Mouse (Mus musculus): ENCODE results near the gene Msrb2. TPM values are rescaled to one million over a fixed set of nuclear protein-coding genes. Genes with fewer than 3 reads are reported as not detected.

Msrb2 gene
- polyA plus RNA-seq, 1 experiment from 2014 or later: 13.3 TPM

- DNase-seq (ENCODE audit: low spot score) (no peak), ATAC-seq (ENCODE audit: insufficient read depth, low FRiP score, low TSS enrichment) (no peak)
- 86% methylated on average over 1 of the region's 1 CpGs for WGBS
Measured at GRCm38 (mm10) chr2:19382206-19382605, 11.0 kb downstream of the Msrb2 start.

GRCm38 (mm10) chr2:19383006-19383405 lies 11.8 kb downstream of the Msrb2 start:
- 47% methylated on average over 4 of the region's 4 CpGs for WGBS

More at GRCm38 (mm10) chr2:19382206-19382605, 11.0 kb downstream of the Msrb2 start:
- Histone ChIP-seq H3K9ac (ENCODE audit: low read length) (no peak overlapping the region), H3K4me1 (ENCODE audit: control insufficient read depth, insufficient read depth, low read length) (no peaks in the 10 kb centered on the region), H3K9me3 (ENCODE audit: control insufficient read depth, low read length) (no peaks in the 10 kb centered on the region), H3K27ac (ENCODE audit: low read depth, low read length) (no peak overlapping the region), H3K4me2 (ENCODE audit: low read depth) (no peak overlapping the region), H3K27me3 (ENCODE audit: control insufficient read depth, insufficient read depth, low read length) (no peaks in the 10 kb centered on the region), H3K36me3 (ENCODE audit: control insufficient read depth, insufficient read depth, low read length) (no peaks in the 10 kb centered on the region), H3K4me3 (ENCODE audit: low read depth, low read length) (no peak overlapping the region)

GRCm38 (mm10) chr2:19385772-19386171 lies 14.5 kb downstream of the Msrb2 start:
- H3K4me3 ChIP-seq (ENCODE audit: low read depth, low read length): no peak overlapping the region
- H3K27ac ChIP-seq (ENCODE audit: low read depth, low read length): no peak overlapping the region
- DNase-seq (ENCODE audit: low spot score): no peak
- no peak overlapping the region for H3K4me2 ChIP-seq (ENCODE audit: low read depth)
- no peaks in the 10 kb centered on the region for H3K36me3 ChIP-seq (ENCODE audit: control insufficient read depth, insufficient read depth, low read length)
- 88% methylated on average over 5 of the region's 5 CpGs for WGBS
- ATAC-seq (ENCODE audit: insufficient read depth, low FRiP score, low TSS enrichment): no peak
- no peaks in the 10 kb centered on the region for H3K4me1 ChIP-seq (ENCODE audit: control insufficient read depth, insufficient read depth, low read length)
- no peaks in the 10 kb centered on the region for H3K9me3 ChIP-seq (ENCODE audit: control insufficient read depth, low read length)
- H3K9ac ChIP-seq (ENCODE audit: low read length): no peak overlapping the region
- H3K27me3 ChIP-seq (ENCODE audit: control insufficient read depth, insufficient read depth, low read length): no peaks in the 10 kb centered on the region

More at GRCm38 (mm10) chr2:19383006-19383405, 11.8 kb downstream of the Msrb2 start:
- Histone ChIP-seq H3K27me3 (ENCODE audit: control insufficient read depth, insufficient read depth, low read length) (no peaks in the 10 kb centered on the region), H3K27ac (ENCODE audit: low read depth, low read length) (no peak overlapping the region), H3K4me1 (ENCODE audit: control insufficient read depth, insufficient read depth, low read length) (no peaks in the 10 kb centered on the region), H3K4me3 (ENCODE audit: low read depth, low read length) (no peak overlapping the region), H3K36me3 (ENCODE audit: control insufficient read depth, insufficient read depth, low read length) (no peaks in the 10 kb centered on the region), H3K9me3 (ENCODE audit: control insufficient read depth, low read length) (no peaks in the 10 kb centered on the region), H3K9ac (ENCODE audit: low read length) (no peak overlapping the region), H3K4me2 (ENCODE audit: low read depth) (no peak overlapping the region)
- ATAC-seq (ENCODE audit: insufficient read depth, low FRiP score, low TSS enrichment) (no peak), DNase-seq (ENCODE audit: low spot score) (no peak)

GRCm38 (mm10) chr2:19388329-19389103 lies 17.3 kb downstream of the Msrb2 start:
- WGBS: 87% methylated on average over 12 of the region's 12 CpGs

GRCm38 (mm10) chr2:19390411-19391143 lies 19.3 kb downstream of the Msrb2 start:
- Histone ChIP-seq H3K9ac (ENCODE audit: low read length) (no peak overlapping the region), H3K4me3 (ENCODE audit: low read depth, low read length) (no peak overlapping the region), H3K4me2 (ENCODE audit: low read depth) (no peak overlapping the region), H3K4me1 (ENCODE audit: control insufficient read depth, insufficient read depth, low read length) (peaks cover 4% of the 10 kb centered on the region; the same call in 1 of the 2 replicates), H3K27ac (ENCODE audit: low read depth, low read length) (no peak overlapping the region), H3K9me3 (ENCODE audit: control insufficient read depth, low read length) (no peaks in the 10 kb centered on the region), H3K27me3 (ENCODE audit: control insufficient read depth, insufficient read depth, low read length) (no peaks in the 10 kb centered on the region), H3K36me3 (ENCODE audit: control insufficient read depth, insufficient read depth, low read length) (no peaks in the 10 kb centered on the region)
- DNase-seq (ENCODE audit: low spot score) (no peak), ATAC-seq (ENCODE audit: insufficient read depth, low FRiP score, low TSS enrichment) (no peak)
- 55% methylated on average over 7 of the region's 7 CpGs for WGBS

More at GRCm38 (mm10) chr2:19388329-19389103, 17.3 kb downstream of the Msrb2 start:
- no peaks in the 10 kb centered on the region for H3K27me3 ChIP-seq (ENCODE audit: control insufficient read depth, insufficient read depth, low read length)
- DNase-seq (ENCODE audit: low spot score): no peak
- H3K9me3 ChIP-seq (ENCODE audit: control insufficient read depth, low read length): no peaks in the 10 kb centered on the region
- H3K4me1 ChIP-seq (ENCODE audit: control insufficient read depth, insufficient read depth, low read length): peaks cover 4% of the 10 kb centered on the region; the same call in 1 of the 2 replicates
- no peak overlapping the region for H3K27ac ChIP-seq (ENCODE audit: low read depth, low read length)
- no peak overlapping the region for H3K4me2 ChIP-seq (ENCODE audit: low read depth)
- H3K4me3 ChIP-seq (ENCODE audit: low read depth, low read length): no peak overlapping the region
- H3K9ac ChIP-seq (ENCODE audit: low read length): no peak overlapping the region
- ATAC-seq (ENCODE audit: insufficient read depth, low FRiP score, low TSS enrichment): no peak
- no peaks in the 10 kb centered on the region for H3K36me3 ChIP-seq (ENCODE audit: control insufficient read depth, insufficient read depth, low read length)

GRCm38 (mm10) chr2:19391649-19392048 lies 20.4 kb downstream of the Msrb2 start:
- Histone ChIP-seq H3K4me1 (ENCODE audit: control insufficient read depth, insufficient read depth, low read length) (peaks cover 4% of the 10 kb centered on the region; the same call in 1 of the 2 replicates), H3K27ac (ENCODE audit: low read depth, low read length) (no peak overlapping the region), H3K9ac (ENCODE audit: low read length) (no peak overlapping the region), H3K27me3 (ENCODE audit: control insufficient read depth, insufficient read depth, low read length) (no peaks in the 10 kb centered on the region), H3K4me3 (ENCODE audit: low read depth, low read length) (no peak overlapping the region), H3K36me3 (ENCODE audit: control insufficient read depth, insufficient read depth, low read length) (no peaks in the 10 kb centered on the region), H3K9me3 (ENCODE audit: control insufficient read depth, low read length) (no peaks in the 10 kb centered on the region), H3K4me2 (ENCODE audit: low read depth) (no peak overlapping the region)
- DNase-seq (ENCODE audit: low spot score) (no peak), ATAC-seq (ENCODE audit: insufficient read depth, low FRiP score, low TSS enrichment) (no peak)
- WGBS: 83% methylated on average over 3 of the region's 3 CpGs

GRCm38 (mm10) chr2:19392793-19393192 lies 21.6 kb downstream of the Msrb2 start:
- H3K4me3 ChIP-seq (ENCODE audit: low read depth, low read length): no peak overlapping the region
- no peak overlapping the region for H3K4me2 ChIP-seq (ENCODE audit: low read depth)
- WGBS: 23% methylated on average over 2 of the region's 2 CpGs
- H3K4me1 ChIP-seq (ENCODE audit: control insufficient read depth, insufficient read depth, low read length): peaks cover 4% of the 10 kb centered on the region; the same call in 1 of the 2 replicates
- no peak overlapping the region for H3K9ac ChIP-seq (ENCODE audit: low read length)
- no peaks in the 10 kb centered on the region for H3K9me3 ChIP-seq (ENCODE audit: control insufficient read depth, low read length)
- DNase-seq (ENCODE audit: low spot score) (no peak), ATAC-seq (ENCODE audit: insufficient read depth, low FRiP score, low TSS enrichment) (0 out of 2 replicates have a peak, but pooled peaks have one; percentile 35)
- no peaks in the 10 kb centered on the region for H3K27me3 ChIP-seq (ENCODE audit: control insufficient read depth, insufficient read depth, low read length)
- H3K36me3 ChIP-seq (ENCODE audit: control insufficient read depth, insufficient read depth, low read length): no peaks in the 10 kb centered on the region
- no peak overlapping the region for H3K27ac ChIP-seq (ENCODE audit: low read depth, low read length)

- Histone ChIP-seq H3K4me2 (ENCODE audit: low read depth) (no peak overlapping the region), H3K27me3 (ENCODE audit: control insufficient read depth, insufficient read depth, low read length) (no peaks in the 10 kb centered on the region), H3K27ac (ENCODE audit: low read depth, low read length) (no peak overlapping the region), H3K4me3 (ENCODE audit: low read depth, low read length) (no peak overlapping the region), H3K36me3 (ENCODE audit: control insufficient read depth, insufficient read depth, low read length) (no peaks in the 10 kb centered on the region), H3K9me3 (ENCODE audit: control insufficient read depth, low read length) (no peaks in the 10 kb centered on the region), H3K4me1 (ENCODE audit: control insufficient read depth, insufficient read depth, low read length) (no peaks in the 10 kb centered on the region), H3K9ac (ENCODE audit: low read length) (no peak overlapping the region)
- no peak for ATAC-seq (ENCODE audit: insufficient read depth, low FRiP score, low TSS enrichment)
- 89% methylated on average over 5 of the region's 5 CpGs for WGBS
- DNase-seq (ENCODE audit: low spot score): no peak
Measured at GRCm38 (mm10) chr2:19405409-19405808, 34.2 kb downstream of the Msrb2 start.

All from neural tube, embryonic 11.5 days (tissue).